Mouse (Mus musculus) MEL (cell line): Measurements from ENCODE around the gene Ska3.

Source experiments
- CTCF ChIP-seq, 3 experiments: IDR thresholded peaks in 2 of 3; conservative IDR thresholded peaks in 1 of 3; 2 replicates each; pipeline ENCODE4 v1.5.1; 2011 to 2012; ENCODE audit warnings: low read length in 3 of 3, low read depth in 2 of 3, mild to moderate bottlenecking in 2 of 3, improper control_type of control experiment in 1 of 3, inconsistent platforms in 1 of 3, mixed read lengths in 1 of 3, moderate library complexity in 1 of 3; ENCODE audit not compliant: control insufficient read depth in 1 of 3, insufficient read depth in 1 of 3, poor library complexity in 1 of 3, severe bottlenecking in 1 of 3
- E2F4 ChIP-seq: IDR thresholded peaks from 2 replicates; pipeline ENCODE4 v1.6.1; 2011; ENCODE audit warnings: low read depth, low read length, improper control_type of control experiment, borderline replicate concordance
- EP300 ChIP-seq, 2 experiments: IDR thresholded peaks; 2 replicates each; pipeline ENCODE4 v1.6.1; 2011; ENCODE audit warnings: improper control_type of control experiment in 2 of 2, low read length in 2 of 2, low read depth in 1 of 2, mild to moderate bottlenecking in 1 of 2
- ETS1 ChIP-seq: IDR thresholded peaks from 2 replicates; pipeline ENCODE4 v1.6.1; 2012; ENCODE audit warnings: low read depth, mild to moderate bottlenecking, inconsistent platforms, low read length, improper control_type of control experiment, moderate library complexity
- MYB ChIP-seq: IDR thresholded peaks from 2 replicates; pipeline ENCODE4 v1.6.1; 2011; ENCODE audit warnings: mild to moderate bottlenecking, low read depth, low read length, improper control_type of control experiment
- POLR2A ChIP-seq, 2 experiments: IDR thresholded peaks; 2 replicates each; pipeline ENCODE4 v1.6.1; 2011 to 2012; ENCODE audit warnings: low read length in 2 of 2, mild to moderate bottlenecking in 2 of 2, control low read depth in 1 of 2, improper control_type of control experiment in 1 of 2, low read depth in 1 of 2, moderate library complexity in 1 of 2; ENCODE audit not compliant: control insufficient read depth in 1 of 2, insufficient read depth in 1 of 2, poor library complexity in 1 of 2
- RAD21 ChIP-seq: IDR thresholded peaks from 2 replicates; pipeline ENCODE4 v1.6.1; 2011; ENCODE audit warnings: mild to moderate bottlenecking, low read depth, low read length, improper control_type of control experiment
- ZC3H11A ChIP-seq: IDR thresholded peaks from 2 replicates; pipeline ENCODE4 v1.6.1; 2012; ENCODE audit warnings: low read depth, mild to moderate bottlenecking, inconsistent platforms, low read length, improper control_type of control experiment

DNA sequence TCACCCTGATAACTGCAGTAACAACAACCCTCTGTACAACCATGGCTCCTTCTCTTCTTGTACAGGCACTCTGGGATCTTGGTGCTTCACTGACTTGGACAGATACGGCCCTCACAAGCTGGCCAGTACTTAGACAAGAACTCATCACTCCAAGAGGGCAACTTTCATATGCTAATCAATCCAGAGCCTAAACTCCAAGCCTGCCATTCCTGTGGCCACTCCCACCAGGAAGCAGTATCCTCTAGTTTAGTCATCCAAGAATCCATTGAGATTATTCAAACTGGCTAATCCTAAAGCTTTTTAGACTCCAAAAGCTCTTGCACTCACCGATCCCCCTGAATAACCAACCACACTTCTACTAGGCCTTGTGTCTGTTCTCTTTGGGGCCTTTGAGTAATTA lies 27.0 kb upstream of the Ska3 start:
- no peak for TF ChIP-seq CTCF (IDR thresholded peaks at IDR 0.05 in 2 of 3, conservative IDR thresholded peaks at IDR 0.05 in 1 of 3; ENCODE audit: control insufficient read depth in 1 of 3, insufficient read depth in 1 of 3, low read depth in 2 of 3, low read length in 3 of 3, poor library complexity in 1 of 3, severe bottlenecking in 1 of 3)
- no peak for TF ChIP-seq POLR2A (IDR thresholded peaks at IDR 0.05; ENCODE audit: control insufficient read depth in 1 of 2, insufficient read depth in 1 of 2, low read depth in 1 of 2, low read length in 2 of 2, poor library complexity in 1 of 2)
- TF ChIP-seq E2F4, result no peak
- TF ChIP-seq ETS1, result no peak
- TF ChIP-seq ZC3H11A, result no peak
- TF ChIP-seq RAD21, result no peak
- TF ChIP-seq MYB, result no peak
- TF ChIP-seq EP300 (IDR thresholded peaks at IDR 0.05; ENCODE audit: low read depth in 1 of 2, low read length in 2 of 2), result no peak
